Mouse (Mus musculus): ENCODE measurements around the gene Nacc2. TPM values are rescaled to one million over a fixed set of nuclear protein-coding genes. Genes with fewer than 3 reads are reported as not detected.

Gene Nacc2
- polyA plus RNA-seq, 1 experiment from 2014 or later: 8.4 TPM

- no peak for DNase-seq (ENCODE audit: low spot score)
- H3K4me3 ChIP-seq: no peak overlapping the region
- H3K27ac ChIP-seq: no peak overlapping the region
- H3K36me3 ChIP-seq: no peaks in the 10 kb centered on the region
- H3K27me3 ChIP-seq (ENCODE audit: insufficient read depth, poor library complexity, severe bottlenecking): no peaks in the 10 kb centered on the region
- H3K9me3 ChIP-seq: no peaks in the 10 kb centered on the region
- WGBS: 49% methylated on average over 2 of the region's 2 CpGs
- peaks cover 34% of the 10 kb centered on the region for H3K4me1 ChIP-seq (replicated peaks)
Measured at GRCm38 (mm10) chr2:26055747-26056102, 67.3 kb downstream of the Nacc2 start.

GRCm38 (mm10) chr2:26055046-26055746, 67.8 kb downstream of the Nacc2 start:
- Histone ChIP-seq H3K27me3 (ENCODE audit: insufficient read depth, poor library complexity, severe bottlenecking) (no peaks in the 10 kb centered on the region), H3K27ac (0 out of 2 replicates have a peak overlapping the region, but pooled peaks have one; percentile 29), H3K36me3 (no peaks in the 10 kb centered on the region), H3K4me3 (no peak overlapping the region), H3K4me1 (replicated peaks) (peaks cover 32% of the 10 kb centered on the region), H3K9me3 (no peaks in the 10 kb centered on the region)
- DNase-seq (ENCODE audit: low spot score): peak; percentile 79
- 33% methylated on average over 8 of the region's 8 CpGs for WGBS

- Histone ChIP-seq H3K4me1 (replicated peaks) (peaks cover 24% of the 10 kb centered on the region), H3K27ac (no peak overlapping the region), H3K27me3 (ENCODE audit: insufficient read depth, poor library complexity, severe bottlenecking) (no peaks in the 10 kb centered on the region), H3K36me3 (no peaks in the 10 kb centered on the region), H3K4me3 (no peak overlapping the region), H3K9me3 (no peaks in the 10 kb centered on the region)
- DNase-seq (ENCODE audit: low spot score): no peak
- 53% methylated on average over 4 of the region's 4 CpGs for WGBS
Measured at GRCm38 (mm10) chr2:26052806-26053205, 70.2 kb downstream of the Nacc2 start.

- peaks cover 8% of the 10 kb centered on the region; the same call in 1 of the 2 replicates for H3K4me1 ChIP-seq (replicated peaks)
- 73% methylated on average over 5 of the region's 5 CpGs for WGBS
- no peak for DNase-seq (ENCODE audit: low spot score)
- H3K9me3 ChIP-seq: no peaks in the 10 kb centered on the region
- H3K27ac ChIP-seq: no peak overlapping the region
- H3K4me3 ChIP-seq: no peak overlapping the region
- H3K27me3 ChIP-seq (ENCODE audit: insufficient read depth, poor library complexity, severe bottlenecking): no peaks in the 10 kb centered on the region
- no peaks in the 10 kb centered on the region for H3K36me3 ChIP-seq
Measured at GRCm38 (mm10) chr2:26048816-26049215, 74.2 kb downstream of the Nacc2 start.

- Histone ChIP-seq H3K27ac (no peak overlapping the region), H3K36me3 (no peaks in the 10 kb centered on the region), H3K27me3 (ENCODE audit: insufficient read depth, poor library complexity, severe bottlenecking) (peaks cover 12% of the 10 kb centered on the region; the same call in 1 of the 2 replicates), H3K4me3 (no peak overlapping the region), H3K4me1 (replicated peaks) (peaks cover 12% of the 10 kb centered on the region; the same call in 1 of the 2 replicates), H3K9me3 (no peaks in the 10 kb centered on the region)
- WGBS: 91% methylated on average over 9 of the region's 9 CpGs
- no peak for DNase-seq (ENCODE audit: low spot score)
Measured at GRCm38 (mm10) chr2:26044216-26044615, 78.8 kb downstream of the Nacc2 start.

- peaks cover 13% of the 10 kb centered on the region; the same call in 1 of the 2 replicates for H3K4me1 ChIP-seq (replicated peaks)
- no peaks in the 10 kb centered on the region for H3K36me3 ChIP-seq
- WGBS: 89% methylated on average over 3 of the region's 3 CpGs
- H3K4me3 ChIP-seq: no peak overlapping the region
- no peak for DNase-seq (ENCODE audit: low spot score)
- H3K9me3 ChIP-seq: no peaks in the 10 kb centered on the region
- no peak overlapping the region for H3K27ac ChIP-seq
- H3K27me3 ChIP-seq (ENCODE audit: insufficient read depth, poor library complexity, severe bottlenecking): peaks cover 12% of the 10 kb centered on the region; the same call in 1 of the 2 replicates
Measured at GRCm38 (mm10) chr2:26042603-26043002, 80.4 kb downstream of the Nacc2 start.

- Histone ChIP-seq H3K9me3 (no peaks in the 10 kb centered on the region), H3K4me1 (replicated peaks) (peaks cover 19% of the 10 kb centered on the region; the same call in 1 of the 2 replicates), H3K36me3 (no peaks in the 10 kb centered on the region), H3K4me3 (no peak overlapping the region), H3K27me3 (ENCODE audit: insufficient read depth, poor library complexity, severe bottlenecking) (peaks cover 12% of the 10 kb centered on the region; the same call in 1 of the 2 replicates), H3K27ac (no peak overlapping the region)
- no peak for DNase-seq (ENCODE audit: low spot score)
- 68% methylated on average over 14 of the region's 14 CpGs for WGBS
Measured at GRCm38 (mm10) chr2:26041163-26041810, 81.7 kb downstream of the Nacc2 start.

GRCm38 (mm10) chr2:26039951-26040350, 83.1 kb downstream of the Nacc2 start:
- no peak for DNase-seq (ENCODE audit: low spot score)
- Histone ChIP-seq H3K4me1 (replicated peaks) (peaks cover 19% of the 10 kb centered on the region; the same call in 1 of the 2 replicates), H3K36me3 (no peaks in the 10 kb centered on the region), H3K9me3 (no peaks in the 10 kb centered on the region), H3K4me3 (no peak overlapping the region), H3K27ac (no peak overlapping the region), H3K27me3 (ENCODE audit: insufficient read depth, poor library complexity, severe bottlenecking) (peaks cover 12% of the 10 kb centered on the region; the same call in 1 of the 2 replicates)
- 71% methylated on average over 14 of the region's 14 CpGs for WGBS

- DNase-seq (ENCODE audit: low spot score): no peak
- Histone ChIP-seq H3K27me3 (ENCODE audit: insufficient read depth, poor library complexity, severe bottlenecking) (peaks cover 12% of the 10 kb centered on the region; the same call in 1 of the 2 replicates), H3K9me3 (no peaks in the 10 kb centered on the region), H3K27ac (no peak overlapping the region), H3K36me3 (no peaks in the 10 kb centered on the region), H3K4me3 (no peak overlapping the region), H3K4me1 (replicated peaks) (peaks cover 19% of the 10 kb centered on the region; the same call in 1 of the 2 replicates)
- WGBS: 63% methylated on average over 6 of the region's 6 CpGs
Measured at GRCm38 (mm10) chr2:26037386-26037785, 85.6 kb downstream of the Nacc2 start.

- no peak overlapping the region for H3K27ac ChIP-seq
- H3K4me3 ChIP-seq: no peak overlapping the region
- DNase-seq (ENCODE audit: low spot score): no peak
- peaks cover 7% of the 10 kb centered on the region; the same call in 1 of the 2 replicates for H3K4me1 ChIP-seq (replicated peaks)
- 93% methylated on average over 15 of the region's 15 CpGs for WGBS
- no peaks in the 10 kb centered on the region for H3K36me3 ChIP-seq
- H3K27me3 ChIP-seq (ENCODE audit: insufficient read depth, poor library complexity, severe bottlenecking): peaks cover under 1% of the 10 kb centered on the region; the same call in 1 of the 2 replicates
- H3K9me3 ChIP-seq: no peaks in the 10 kb centered on the region
Measured at GRCm38 (mm10) chr2:26034344-26035050, 88.5 kb downstream of the Nacc2 start.

- no peaks in the 10 kb centered on the region for H3K4me1 ChIP-seq (replicated peaks)
- no peak for DNase-seq (ENCODE audit: low spot score)
- no peaks in the 10 kb centered on the region for H3K27me3 ChIP-seq (ENCODE audit: insufficient read depth, poor library complexity, severe bottlenecking)
- no peak overlapping the region for H3K27ac ChIP-seq
- no peaks in the 10 kb centered on the region for H3K9me3 ChIP-seq
- H3K4me3 ChIP-seq: no peak overlapping the region
- WGBS: 53% methylated on average over 3 of the region's 3 CpGs
- no peaks in the 10 kb centered on the region for H3K36me3 ChIP-seq
Measured at GRCm38 (mm10) chr2:26030288-26030687, 92.7 kb downstream of the Nacc2 start.

GRCm38 (mm10) chr2:26024138-26025075, 98.6 kb downstream of the Nacc2 start:
- Histone ChIP-seq H3K4me1 (replicated peaks) (peaks cover 20% of the 10 kb centered on the region), H3K4me3 (no peak overlapping the region), H3K9me3 (no peaks in the 10 kb centered on the region), H3K27me3 (ENCODE audit: insufficient read depth, poor library complexity, severe bottlenecking) (no peaks in the 10 kb centered on the region), H3K36me3 (no peaks in the 10 kb centered on the region), H3K27ac (no peak overlapping the region)
- DNase-seq (ENCODE audit: low spot score): peak; percentile 44
- WGBS: 33% methylated on average over 4 of the region's 4 CpGs

Data from hindbrain, embryonic 10.5 days (tissue).